Mouse (Mus musculus) midbrain, embryonic 14.5 days (tissue): ENCODE results near the gene Gde1. TPM values are rescaled to one million over a fixed set of nuclear protein-coding genes. Genes with fewer than 3 reads are reported as not detected.

Experiments
- ATAC-seq: fragments of 200-750 bp; cut with Nextera tagmentation; 2 replicates; pipeline ENCODE4 v1.8.0; 2017; ENCODE audit warnings: moderate number of reproducible peaks, moderate library complexity; ENCODE audit not compliant: low FRiP score, low TSS enrichment
- DNase-seq: peaks from one replicate; pipeline ENCODE4 v3.0.0-alpha.2; 2015
- H3K27ac ChIP-seq: fragments of 300-500 bp; sonication (generic); replicated peaks from 2 replicates; pipeline ENCODE4 v1.5.1; 2014; ENCODE audit warnings: mild to moderate bottlenecking, low read depth, low read length, moderate library complexity
- H3K27me3 ChIP-seq: fragments of 300-500 bp; sonication (generic); 2 replicates; pipeline ENCODE4 v1.6.1; 2014; ENCODE audit warnings: low read length, control low read depth, mixed read lengths; ENCODE audit not compliant: control insufficient read depth, insufficient read depth
- H3K36me3 ChIP-seq: fragments of 300-500 bp; sonication (generic); 2 replicates; pipeline ENCODE4 v1.6.1; 2014; ENCODE audit warnings: low read length, control low read depth; ENCODE audit not compliant: control insufficient read depth, insufficient read depth
- H3K4me1 ChIP-seq: fragments of 300-500 bp; sonication (generic); 2 replicates; pipeline ENCODE4 v1.6.1; 2014; ENCODE audit warnings: mild to moderate bottlenecking, antibody characterized with exemption, low read length, control low read depth; ENCODE audit not compliant: control insufficient read depth, insufficient read depth
- H3K4me2 ChIP-seq: fragments of 300-500 bp; sonication (generic); 2 replicates; pipeline ENCODE4 v1.6.1; 2014; ENCODE audit warnings: mild to moderate bottlenecking, low read length, moderate library complexity
- H3K4me3 ChIP-seq: fragments of 300-500 bp; sonication (generic); replicated peaks from 2 replicates; pipeline ENCODE4 v1.5.1; 2014; ENCODE audit warnings: low read depth, low read length
- H3K9ac ChIP-seq: fragments of 300-500 bp; sonication (generic); replicated peaks from 2 replicates; pipeline ENCODE4 v1.6.1; 2014; ENCODE audit warnings: mild to moderate bottlenecking, low read length, moderate library complexity
- H3K9me3 ChIP-seq: fragments of 300-500 bp; sonication (generic); 2 replicates; pipeline ENCODE4 v1.6.1; 2016; ENCODE audit warnings: low read length, control low read depth, mixed read lengths; ENCODE audit not compliant: control insufficient read depth
- WGBS: fragments of 180-500 bp; shearing (Covaris S2); extraction: QIAGEN DNeasy Blood & Tissue Kit; methylation state at CpG from one replicate; pipeline ENCODE4 v1.1.7; 2014; 5-methylcytosine and 5-hydroxymethylcytosine counted together
- polyA plus RNA-seq: library from polyadenylated mRNA; unstranded; fragments of >200 nt; fragmentation: Nextera tagmentation; extraction: Ambion mirVana; gene quantifications from 2 replicates; pipeline ENCODE4 v1.2.1, GENCODE M21; 2014

The Gde1 gene
- polyA plus RNA-seq: 200 and 209 TPM in 2 replicates

GRCm38 (mm10) chr7:118705101-118705961, at the start of gene Gde1:
Gde1 (minus strand) TSS chr7:118705778.
- H3K36me3 ChIP-seq: peaks cover 2% of the 10 kb centered on the region; the same call in 1 of the 2 replicates
- no peaks in the 10 kb centered on the region for H3K27me3 ChIP-seq
- ATAC-seq: peak; percentile 94
- no peaks in the 10 kb centered on the region for H3K9me3 ChIP-seq
- peak within 1 kb of the TSS; percentile 95 for H3K9ac ChIP-seq
- peak within 1 kb of the TSS; percentile 66 for H3K4me2 ChIP-seq
- WGBS: under 1% methylated on average over 66 of the region's 66 CpGs
- peaks cover 21% of the 10 kb centered on the region for H3K4me1 ChIP-seq
- H3K4me3 ChIP-seq: peak within 1 kb of the TSS; percentile 91
- peak; percentile 95 for DNase-seq
- peak within 1 kb of the TSS; percentile 95 for H3K27ac ChIP-seq

- Histone ChIP-seq H3K9me3 (no peaks in the 10 kb centered on the region), H3K4me1 (no peaks in the 10 kb centered on the region), H3K4me2 (no peak overlapping the region), H3K36me3 (peaks cover 94% of the 10 kb centered on the region), H3K27ac (no peak overlapping the region), H3K4me3 (no peak overlapping the region), H3K27me3 (no peaks in the 10 kb centered on the region), H3K9ac (no peak overlapping the region)
- ATAC-seq (no peak), DNase-seq (no peak)
- WGBS: 89% methylated on average over 7 of the region's 7 CpGs
These were observed 46.0 kb upstream of the Gde1 start for GRCm38 (mm10) chr7:118751625-118752024.

GRCm38 (mm10) chr7:118749706-118750105, 44.1 kb upstream of the Gde1 start:
- Histone ChIP-seq H3K4me2 (no peak overlapping the region), H3K9ac (no peak overlapping the region), H3K4me3 (no peak overlapping the region), H3K9me3 (no peaks in the 10 kb centered on the region), H3K27ac (no peak overlapping the region), H3K4me1 (no peaks in the 10 kb centered on the region), H3K36me3 (peaks cover 94% of the 10 kb centered on the region), H3K27me3 (no peaks in the 10 kb centered on the region)
- WGBS: 90% methylated on average over 8 of the region's 8 CpGs
- DNase-seq: no peak
- no peak for ATAC-seq

- no peaks in the 10 kb centered on the region for H3K27me3 ChIP-seq
These were observed 42.5 kb upstream of the Gde1 start for GRCm38 (mm10) chr7:118747891-118748672.

GRCm38 (mm10) chr7:118744766-118745165, 39.2 kb upstream of the Gde1 start:
- Histone ChIP-seq H3K4me2 (no peak overlapping the region), H3K9me3 (no peaks in the 10 kb centered on the region), H3K27ac (no peak overlapping the region), H3K36me3 (peaks cover 54% of the 10 kb centered on the region), H3K9ac (no peak overlapping the region), H3K4me1 (peaks cover 10% of the 10 kb centered on the region), H3K27me3 (no peaks in the 10 kb centered on the region), H3K4me3 (no peak overlapping the region)
- ATAC-seq: no peak
- DNase-seq: no peak
- WGBS: 97% methylated on average over 5 of the region's 5 CpGs

More at GRCm38 (mm10) chr7:118747891-118748672, 42.5 kb upstream of the Gde1 start:
- WGBS: 87% methylated on average over 12 of the region's 12 CpGs
- H3K4me1 ChIP-seq: no peaks in the 10 kb centered on the region
- H3K4me2 ChIP-seq: no peak overlapping the region
- peaks cover 87% of the 10 kb centered on the region for H3K36me3 ChIP-seq
- H3K9me3 ChIP-seq: no peaks in the 10 kb centered on the region
- H3K27ac ChIP-seq: no peak overlapping the region
- ATAC-seq (no peak), DNase-seq (no peak)
- H3K4me3 ChIP-seq: no peak overlapping the region
- no peak overlapping the region for H3K9ac ChIP-seq

- no peaks in the 10 kb centered on the region for H3K9me3 ChIP-seq
- peaks cover 33% of the 10 kb centered on the region for H3K36me3 ChIP-seq
- H3K4me3 ChIP-seq: no peak overlapping the region
- no peaks in the 10 kb centered on the region for H3K27me3 ChIP-seq
- WGBS: 82% methylated on average over 6 of the region's 6 CpGs
- no peak overlapping the region for H3K9ac ChIP-seq
- H3K4me1 ChIP-seq: peaks cover 10% of the 10 kb centered on the region
- no peak for DNase-seq
- H3K27ac ChIP-seq: no peak overlapping the region
- no peak for ATAC-seq
- H3K4me2 ChIP-seq: no peak overlapping the region
These were observed 36.7 kb upstream of the Gde1 start for GRCm38 (mm10) chr7:118742278-118742677.

- H3K4me2 ChIP-seq: peak overlapping the region; percentile 76
- H3K27me3 ChIP-seq: no peaks in the 10 kb centered on the region
- H3K9me3 ChIP-seq: no peaks in the 10 kb centered on the region
- peak overlapping the region; percentile 71 for H3K9ac ChIP-seq
- DNase-seq (peak; percentile 99), ATAC-seq (peak; percentile 96)
- H3K36me3 ChIP-seq: peaks cover 29% of the 10 kb centered on the region
- H3K27ac ChIP-seq: peak overlapping the region; percentile 86
- whole genome bisulfite sequencing: 3% methylated on average over 41 of the region's 41 CpGs
- peaks cover 10% of the 10 kb centered on the region for H3K4me1 ChIP-seq
- H3K4me3 ChIP-seq: peak overlapping the region; percentile 71
These were observed 35.2 kb upstream of the Gde1 start for GRCm38 (mm10) chr7:118740532-118741338.

- no peaks in the 10 kb centered on the region for H3K9me3 ChIP-seq
- H3K4me1 ChIP-seq: peaks cover 10% of the 10 kb centered on the region
- DNase-seq: peak; percentile 93
- peak within 1 kb of the TSS; percentile 86 for H3K27ac ChIP-seq
- H3K9ac ChIP-seq: peak within 1 kb of the TSS; percentile 71
- peaks cover 27% of the 10 kb centered on the region for H3K36me3 ChIP-seq
- WGBS: 1% methylated on average over 16 of the region's 16 CpGs
- H3K4me3 ChIP-seq: peak within 1 kb of the TSS; percentile 71
- peak within 1 kb of the TSS; percentile 76 for H3K4me2 ChIP-seq
- no peaks in the 10 kb centered on the region for H3K27me3 ChIP-seq
- ATAC-seq: peak; percentile 85
These were observed 34.5 kb upstream of the Gde1 start, which contains the start of gene Vps35l for GRCm38 (mm10) chr7:118739975-118740531. Vps35l (plus strand) TSS chr7:118740226.
